Mouse (Mus musculus) heart, postnatal 0 days (tissue): ENCODE data around the gene Insc.

Experiments used
- CTCF ChIP-seq: IDR thresholded peaks from 2 replicates; pipeline ENCODE4 v1.5.1; 2016; ENCODE audit warnings: antibody characterized with exemption, control low read depth, low read depth
- EP300 ChIP-seq: IDR thresholded peaks from 2 replicates; pipeline ENCODE4 v1.6.1; 2016; ENCODE audit warnings: antibody characterized with exemption, low read depth

DNA sequence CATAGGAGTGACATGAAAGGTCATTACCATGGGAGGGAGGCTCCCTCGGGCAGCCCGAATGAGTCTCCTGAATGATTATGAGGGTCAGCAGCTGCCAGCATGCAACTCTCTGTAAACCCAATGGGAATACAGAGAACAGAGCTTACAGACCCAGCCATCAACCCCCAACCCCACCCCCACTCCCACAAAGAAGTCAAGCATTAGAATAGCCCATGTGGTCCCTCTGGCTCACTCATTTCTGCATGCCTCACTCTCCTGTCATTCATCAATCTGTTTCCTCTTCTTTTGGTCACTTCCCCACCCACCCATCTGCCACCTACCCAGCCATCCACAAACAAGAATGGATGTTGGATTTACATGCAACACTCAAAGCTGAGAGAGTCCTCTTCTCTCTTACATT, 10.0 kb downstream of the Insc start:
- TF ChIP-seq CTCF (no peak), EP300 (no peak)
